Mouse (Mus musculus) cerebellum, adult 2 months (tissue): Measurements from ENCODE around the gene Zan. TPM values are rescaled to one million over a fixed set of nuclear protein-coding genes. Genes with fewer than 3 reads are reported as not detected.

Experiments
- DNase-seq, 2 experiments: peaks; one replicate each; pipeline ENCODE4 v3.0.0; 2021
- H3K27ac ChIP-seq: fragments of 200-500 bp; 2 replicates; pipeline ENCODE4 v1.5.1; 2012; ENCODE audit warnings: low read length, control low read depth, inconsistent platforms; ENCODE audit not compliant: insufficient read depth
- H3K27me3 ChIP-seq: fragments of 200-500 bp; 2 replicates; pipeline ENCODE4 v1.6.1; 2012; ENCODE audit warnings: inconsistent platforms, mild to moderate bottlenecking, low read length, moderate library complexity; ENCODE audit not compliant: control insufficient read depth, insufficient read depth
- H3K4me1 ChIP-seq: fragments of 200-500 bp; 2 replicates; pipeline ENCODE4 v1.6.1; 2011; ENCODE audit warnings: low read length; ENCODE audit not compliant: control insufficient read depth, insufficient read depth
- H3K4me3 ChIP-seq: fragments of 200-500 bp; replicated peaks from 2 replicates; pipeline ENCODE3; 2011; ENCODE audit warnings: mild to moderate bottlenecking, low read depth, low read length, control low read depth; ENCODE audit not compliant: insufficient read depth
- CTCF ChIP-seq: fragments of 200-500 bp; IDR thresholded peaks from 2 replicates; pipeline ENCODE4 v1.5.1; 2011; ENCODE audit warnings: low read depth, mild to moderate bottlenecking, control low read depth, low read length, moderate library complexity, borderline replicate concordance; ENCODE audit not compliant: insufficient read depth
- POLR2A ChIP-seq: fragments of 200-500 bp; IDR thresholded peaks from 2 replicates; pipeline ENCODE4 v1.6.1; 2011; ENCODE audit warnings: low read length, control low read depth, borderline replicate concordance; ENCODE audit not compliant: insufficient read depth
- WGBS: fragments of 180-500 bp; shearing (Covaris S2); methylation state at CpG from one replicate; pipeline ENCODE4 v1.1.7; 2018; 5-methylcytosine and 5-hydroxymethylcytosine counted together
- polyA plus RNA-seq: library from polyadenylated mRNA; depleted of rRNA; stranded (reverse); fragments of >200 nt; gene quantifications from 2 replicates; pipeline ENCODE4 v1.2.3, GENCODE M21; 2012

Zan gene
- polyA plus RNA-seq, 1 experiment: 0.31 TPM

DNA sequence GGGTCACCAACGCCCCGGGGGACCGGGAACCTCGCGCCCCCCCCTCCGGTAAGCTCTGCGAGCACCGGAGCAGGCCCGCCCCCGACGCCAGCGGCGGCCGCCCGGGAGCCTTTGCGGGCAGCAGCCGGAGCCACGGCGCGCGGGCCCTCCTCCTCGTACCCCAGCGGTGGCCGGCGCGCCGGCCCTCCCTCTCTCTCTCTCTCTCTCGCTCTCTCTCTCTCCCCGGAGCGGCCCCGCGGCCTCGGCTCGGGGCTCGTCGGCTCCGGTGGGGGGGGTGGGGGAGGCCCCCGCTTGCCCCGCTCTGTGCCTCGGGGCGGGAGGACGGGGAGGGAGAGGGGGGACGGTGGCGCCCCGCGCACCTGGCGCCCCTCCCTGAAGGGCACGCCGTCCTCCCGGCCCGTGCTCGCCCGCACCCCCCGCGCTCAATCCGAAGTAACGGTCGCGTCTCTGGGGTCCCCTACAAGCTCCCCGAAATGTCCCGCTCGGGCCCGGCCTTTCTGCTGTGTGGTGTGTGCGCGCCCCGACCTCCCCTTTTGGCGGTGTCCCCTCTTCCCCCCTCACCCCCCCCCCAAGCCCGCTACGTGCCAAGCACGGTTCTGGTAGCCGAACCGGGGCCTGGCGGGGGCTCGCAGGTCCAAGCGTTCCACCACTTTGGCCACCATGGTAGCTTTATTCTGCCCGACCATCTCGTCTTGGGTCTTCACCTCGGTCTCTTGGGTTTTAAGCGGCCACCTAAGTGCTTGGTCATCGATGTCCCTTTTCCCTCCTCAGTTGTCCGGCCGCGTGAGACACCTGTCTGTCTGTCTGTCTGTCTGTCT lies 33.9 kb upstream of the Zan start:
- DNase-seq: peak; percentile 42 to 50
- peak overlapping the region; percentile 78 for H3K4me3 ChIP-seq
- no peaks in the 10 kb centered on the region for H3K27me3 ChIP-seq
- 1% methylated on average over 64 of the region's 83 CpGs for WGBS
- 0 out of 2 replicates have a peak overlapping the region, but pooled peaks have one; percentile 51 for H3K27ac ChIP-seq
- TF ChIP-seq POLR2A (no peak), CTCF (no peak)
- peaks cover 12% of the 10 kb centered on the region for H3K4me1 ChIP-seq

DNA sequence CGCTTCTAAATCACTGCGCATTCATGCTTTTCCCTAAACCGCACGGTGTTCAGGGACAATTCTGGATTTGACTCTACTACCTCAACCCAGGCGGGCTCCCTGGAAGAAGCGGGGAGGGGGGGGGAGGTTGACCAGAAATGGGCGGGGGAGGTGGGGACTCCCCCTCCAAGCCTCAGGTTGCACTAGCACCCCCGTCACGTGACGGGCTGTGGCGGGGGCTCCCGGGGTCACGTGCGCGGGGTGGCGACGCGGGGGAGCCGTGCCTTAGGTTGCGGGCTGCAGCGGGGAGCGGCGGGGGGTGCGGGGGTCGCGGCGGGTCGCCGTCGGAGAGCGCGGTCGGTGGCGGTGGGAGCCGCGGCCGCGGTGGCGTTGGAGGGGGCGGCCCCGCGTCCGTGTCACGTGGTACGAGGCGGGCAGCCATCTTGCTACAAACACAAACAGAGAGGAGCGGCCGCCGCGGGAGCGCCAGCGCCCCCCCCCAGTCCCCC lies 33.2 kb upstream of the Zan start:
- 1% methylated on average over 50 of the region's 52 CpGs for WGBS
- TF ChIP-seq POLR2A: no peak
- TF ChIP-seq CTCF: no peak
- peak overlapping the region; percentile 78 for H3K4me3 ChIP-seq
- DNase-seq: peak; percentile 79 to 91
- H3K27me3 ChIP-seq: no peaks in the 10 kb centered on the region
- peak overlapping the region; percentile 63; the same call in 1 of the 2 replicates for H3K27ac ChIP-seq
- peaks cover 12% of the 10 kb centered on the region for H3K4me1 ChIP-seq

DNA sequence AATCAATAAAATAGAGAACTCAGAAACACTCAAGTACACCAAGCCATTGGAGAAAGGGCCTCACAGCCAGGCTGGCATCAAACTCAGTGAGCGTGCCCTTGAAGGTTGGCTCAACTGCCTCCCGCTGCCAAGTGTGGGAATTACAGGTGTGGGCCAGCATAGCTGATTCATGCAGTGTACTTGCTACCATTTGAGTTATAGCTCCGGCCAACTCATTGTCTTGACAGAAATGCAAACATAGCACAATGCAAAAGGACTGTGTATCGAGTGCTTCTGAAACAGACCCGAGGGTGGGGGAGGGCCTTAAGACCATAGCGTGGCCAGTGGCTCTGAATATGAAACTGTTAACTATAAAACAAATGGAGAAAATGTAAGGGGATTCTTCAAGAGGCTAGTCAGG lies 27.2 kb upstream of the Zan start:
- DNase-seq: peak in 1 of 2 experiments; percentile 19
- Histone ChIP-seq H3K27me3 (no peaks in the 10 kb centered on the region), H3K4me3 (no peak overlapping the region), H3K27ac (no peak overlapping the region), H3K4me1 (no peaks in the 10 kb centered on the region; the same call in 1 of the 2 replicates)
- TF ChIP-seq POLR2A (no peak), CTCF (no peak)
- WGBS: 69% methylated on average over 6 of the region's 6 CpGs

DNA sequence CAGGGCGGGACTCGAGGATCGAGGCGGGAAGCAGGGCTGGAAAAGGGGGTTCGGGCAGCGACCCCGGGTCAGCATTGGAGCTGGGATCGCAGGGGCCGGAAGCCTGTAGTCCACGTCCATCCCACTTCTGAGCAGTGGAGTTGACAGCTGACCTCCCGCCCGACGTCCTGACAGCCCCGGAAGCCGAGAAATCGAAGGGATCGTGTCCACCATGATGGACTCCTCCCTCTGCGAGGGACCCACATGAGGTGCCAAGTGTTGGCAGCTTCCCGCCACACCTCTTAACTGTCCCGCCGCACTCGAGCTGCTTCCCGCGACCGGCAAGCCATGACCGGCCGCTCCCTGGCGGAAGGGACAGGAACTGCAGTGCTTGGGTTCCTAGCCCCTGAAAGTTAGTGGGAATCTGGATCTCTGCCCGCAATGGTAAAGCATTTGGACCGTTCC lies 25.8 kb upstream of the Zan start:
- TF ChIP-seq POLR2A: no peak
- peak; percentile 85 for TF ChIP-seq CTCF
- Histone ChIP-seq H3K27me3 (no peaks in the 10 kb centered on the region), H3K27ac (no peak overlapping the region), H3K4me3 (peak overlapping the region; percentile 80), H3K4me1 (no peaks in the 10 kb centered on the region; the same call in 1 of the 2 replicates)
- WGBS: under 1% methylated on average over 30 of the region's 30 CpGs
- DNase-seq: peak in 1 of 2 experiments; percentile 86

DNA sequence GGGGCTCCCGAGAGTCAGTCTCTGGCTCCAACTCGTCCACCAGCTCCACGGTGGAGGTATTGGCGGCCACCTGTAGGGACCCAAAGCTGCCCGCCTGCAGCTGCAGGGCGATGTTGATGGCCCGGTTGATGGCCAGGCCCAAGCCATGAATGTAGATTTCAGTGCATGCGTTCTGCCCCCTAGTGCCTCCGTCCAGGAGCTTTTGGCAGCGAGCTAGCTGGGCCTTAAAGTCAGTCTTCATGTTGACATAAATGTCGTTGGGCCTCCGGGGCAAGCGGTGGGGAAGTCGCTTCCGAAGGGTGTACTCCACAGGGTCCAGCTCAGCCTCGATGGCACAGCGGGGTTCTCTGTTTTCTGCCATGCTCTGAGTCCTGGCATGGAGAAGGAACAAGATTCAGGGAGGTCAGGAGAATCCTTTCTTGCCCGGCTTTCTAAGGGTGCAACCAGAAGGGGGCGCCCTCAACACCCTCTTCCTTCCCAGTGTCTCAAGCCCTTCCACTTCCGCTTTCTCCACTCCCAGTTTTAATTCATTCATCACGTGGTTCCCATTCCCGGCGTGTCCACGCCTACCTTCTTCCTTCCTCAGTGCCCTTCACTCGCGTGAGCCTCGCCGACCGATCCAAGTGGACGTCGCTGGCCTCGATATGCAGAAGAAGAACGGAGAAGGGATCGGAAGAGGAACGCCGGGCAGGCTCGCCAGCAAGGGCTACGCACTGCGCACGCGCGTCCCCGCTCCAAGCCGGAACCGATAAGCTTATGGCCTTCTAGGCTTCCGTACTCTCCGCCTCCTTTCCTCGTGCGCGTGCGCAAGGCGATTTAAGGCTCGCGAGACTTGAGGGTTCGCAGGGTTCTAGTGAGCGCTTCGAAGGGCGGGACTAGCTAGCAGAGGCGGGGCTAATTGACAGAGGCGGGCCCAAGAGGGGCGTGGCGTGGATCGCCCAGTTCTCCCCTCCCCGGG lies 25.1 kb upstream of the Zan start, which contains the start of gene Pop7:
TSS of gene Pop7 (minus strand) at position 810 of the 958 bp plus-strand sequence.
- peak; percentile 81; the same call in 1 of the 2 replicates for TF ChIP-seq POLR2A
- peak; percentile 74 for TF ChIP-seq CTCF
- Histone ChIP-seq H3K27me3 (no peaks in the 10 kb centered on the region), H3K4me3 (peak within 1 kb of the TSS; percentile 80), H3K27ac (peak within 1 kb of the TSS; percentile 88), H3K4me1 (no peaks in the 10 kb centered on the region; the same call in 1 of the 2 replicates)
- under 1% methylated on average over 64 of the region's 64 CpGs for WGBS
- DNase-seq: peak; percentile 100

DNA sequence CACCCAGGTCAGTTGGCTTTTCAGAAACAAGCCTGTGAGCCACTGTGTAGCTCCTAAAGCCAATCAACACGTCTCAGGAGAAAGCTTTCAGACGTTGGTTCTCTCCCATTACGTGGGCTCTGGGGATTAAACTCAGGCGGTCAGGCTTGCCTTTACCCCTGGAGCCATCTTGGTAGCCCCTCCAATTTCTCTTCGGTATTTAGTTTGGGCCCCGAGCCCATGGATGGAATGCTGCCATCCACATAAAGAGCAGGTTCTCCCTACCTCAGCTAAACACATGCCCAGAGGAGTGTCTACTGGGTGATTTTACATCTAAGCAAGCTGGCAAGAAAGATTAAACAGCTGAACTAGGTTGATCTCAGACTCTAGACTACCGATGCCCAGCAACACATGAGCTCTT lies 23.3 kb upstream of the Zan start:
- no peak overlapping the region for H3K4me3 ChIP-seq
- no peaks in the 10 kb centered on the region for H3K27me3 ChIP-seq
- no peak for DNase-seq
- no peak overlapping the region for H3K27ac ChIP-seq
- no peak for TF ChIP-seq POLR2A
- no peak for TF ChIP-seq CTCF
- no peaks in the 10 kb centered on the region; the same call in 1 of the 2 replicates for H3K4me1 ChIP-seq
- 83% methylated on average over 7 of the region's 7 CpGs for WGBS

DNA sequence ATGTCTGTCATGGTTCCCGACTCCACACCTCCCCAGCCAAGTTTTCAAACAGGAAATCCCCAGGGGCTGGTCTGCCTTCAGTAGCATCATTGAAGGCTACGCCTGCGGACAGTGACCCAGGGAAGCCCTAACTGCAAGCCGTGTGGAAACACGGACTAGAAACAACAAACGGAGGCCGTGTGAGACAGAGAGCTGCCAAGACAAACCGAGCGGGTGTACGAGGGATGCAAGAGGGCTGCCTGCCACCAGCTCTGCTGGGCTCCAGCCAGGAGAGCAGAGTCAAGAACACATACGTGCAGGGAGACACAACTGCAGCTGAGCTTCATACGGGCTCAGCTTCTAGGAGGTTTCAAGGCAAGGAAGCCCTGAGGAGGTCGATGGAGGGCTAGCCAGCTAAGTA lies 17.0 kb upstream of the Zan start:
- DNase-seq: no peak
- H3K27ac ChIP-seq: no peak overlapping the region
- no peaks in the 10 kb centered on the region for H3K4me1 ChIP-seq
- WGBS: 9% methylated on average over 13 of the region's 13 CpGs
- no peaks in the 10 kb centered on the region for H3K27me3 ChIP-seq
- no peak overlapping the region for H3K4me3 ChIP-seq
- no peak for TF ChIP-seq POLR2A
- TF ChIP-seq CTCF: no peak
